Mouse (Mus musculus): ENCODE results near the gene Pygb. TPM values are rescaled to one million over a fixed set of nuclear protein-coding genes. Genes with fewer than 3 reads are reported as not detected.

The Pygb gene
- polyA plus RNA-seq, 1 experiment from 2014 or later = 89.4 TPM

DNA sequence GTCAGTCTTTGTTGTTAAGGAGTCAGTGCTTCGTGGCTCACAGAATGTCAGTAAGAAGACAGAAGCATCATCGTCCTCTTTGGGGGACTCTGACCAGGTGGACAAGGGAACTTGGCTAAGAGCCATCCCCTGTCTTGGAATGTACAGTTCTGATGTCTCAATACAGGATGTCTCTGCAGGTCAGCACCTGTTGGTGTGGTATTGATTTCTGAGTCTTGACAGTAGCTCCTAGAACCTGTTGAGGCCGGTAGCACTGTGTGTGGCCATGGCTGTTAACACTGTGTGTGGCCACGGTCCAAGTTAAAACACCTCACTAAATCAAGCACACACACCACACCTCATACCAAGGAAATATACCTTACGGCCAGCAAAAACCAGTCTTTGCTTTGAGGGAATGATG lies 14.1 kb downstream of the Pygb start:
- H3K4me1 ChIP-seq = no peaks in the 10 kb centered on the region
- no peak overlapping the region for H3K4me2 ChIP-seq
- H3K27ac ChIP-seq = no peak overlapping the region
- no peaks in the 10 kb centered on the region for H3K27me3 ChIP-seq
- 82% methylated on average over 5 of the region's 5 CpGs for WGBS
- no peak overlapping the region for H3K9ac ChIP-seq
- no peak overlapping the region for H3K4me3 ChIP-seq
- no peak for ATAC-seq (ENCODE audit: insufficient number of reproducible peaks, insufficient read depth, low FRiP score, low TSS enrichment, low read depth)
- H3K9me3 ChIP-seq = no peaks in the 10 kb centered on the region
- H3K36me3 ChIP-seq = peaks cover 70% of the 10 kb centered on the region

DNA sequence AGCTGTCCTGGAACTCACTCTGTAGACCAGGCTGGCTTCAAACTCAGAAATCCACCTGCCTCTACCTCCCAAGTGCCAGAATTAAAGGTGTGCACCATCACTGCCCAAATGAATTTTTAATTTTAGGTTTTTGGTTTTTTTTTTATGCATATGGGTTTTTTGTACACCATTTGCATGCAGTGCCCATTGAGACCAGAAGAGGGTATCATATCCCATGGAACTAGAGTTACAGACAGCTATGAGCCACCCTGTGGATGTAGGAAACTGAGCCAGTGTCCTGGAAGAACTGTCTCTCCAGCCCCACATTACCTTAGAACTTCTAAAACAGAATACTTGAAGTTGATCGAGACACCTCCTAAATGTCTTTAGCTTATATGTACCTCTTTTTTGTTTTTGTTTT lies 16.5 kb downstream of the Pygb start:
- 95% methylated on average over 1 of the region's 1 CpGs for WGBS
- H3K9ac ChIP-seq = no peak overlapping the region
- no peak overlapping the region for H3K4me2 ChIP-seq
- H3K27ac ChIP-seq = no peak overlapping the region
- no peaks in the 10 kb centered on the region for H3K9me3 ChIP-seq
- H3K4me3 ChIP-seq = no peak overlapping the region
- H3K4me1 ChIP-seq = no peaks in the 10 kb centered on the region
- no peak for ATAC-seq (ENCODE audit: insufficient number of reproducible peaks, insufficient read depth, low FRiP score, low TSS enrichment, low read depth)
- H3K27me3 ChIP-seq = no peaks in the 10 kb centered on the region
- H3K36me3 ChIP-seq = peaks cover 75% of the 10 kb centered on the region

DNA sequence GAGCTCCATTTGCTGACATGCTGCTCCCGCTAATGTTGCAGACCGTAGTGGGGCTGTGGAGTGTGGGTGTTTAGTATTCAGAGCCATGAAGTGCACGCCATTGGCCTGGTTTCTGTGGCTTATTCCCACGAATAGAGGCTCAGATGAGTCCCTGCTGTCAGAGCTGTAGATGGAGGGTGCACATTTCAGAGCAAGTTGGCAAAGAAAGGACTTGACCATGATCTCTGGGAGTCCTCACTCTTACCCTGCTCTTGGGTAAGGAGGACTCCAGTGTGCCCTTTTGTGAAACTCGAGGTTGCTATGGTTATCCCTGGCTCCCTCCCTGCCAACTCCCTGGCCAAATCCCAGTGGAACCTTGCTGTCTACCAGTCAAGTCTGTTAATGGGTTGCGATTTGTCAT lies 21.8 kb downstream of the Pygb start:
- no peak overlapping the region for H3K9ac ChIP-seq
- no peak overlapping the region for H3K4me3 ChIP-seq
- no peaks in the 10 kb centered on the region for H3K4me1 ChIP-seq
- no peaks in the 10 kb centered on the region for H3K27me3 ChIP-seq
- H3K9me3 ChIP-seq = no peaks in the 10 kb centered on the region
- ATAC-seq (ENCODE audit: insufficient number of reproducible peaks, insufficient read depth, low FRiP score, low TSS enrichment, low read depth) = no peak
- WGBS = 86% methylated on average over 6 of the region's 6 CpGs
- no peak overlapping the region for H3K27ac ChIP-seq
- no peak overlapping the region for H3K4me2 ChIP-seq
- H3K36me3 ChIP-seq = peaks cover 94% of the 10 kb centered on the region

DNA sequence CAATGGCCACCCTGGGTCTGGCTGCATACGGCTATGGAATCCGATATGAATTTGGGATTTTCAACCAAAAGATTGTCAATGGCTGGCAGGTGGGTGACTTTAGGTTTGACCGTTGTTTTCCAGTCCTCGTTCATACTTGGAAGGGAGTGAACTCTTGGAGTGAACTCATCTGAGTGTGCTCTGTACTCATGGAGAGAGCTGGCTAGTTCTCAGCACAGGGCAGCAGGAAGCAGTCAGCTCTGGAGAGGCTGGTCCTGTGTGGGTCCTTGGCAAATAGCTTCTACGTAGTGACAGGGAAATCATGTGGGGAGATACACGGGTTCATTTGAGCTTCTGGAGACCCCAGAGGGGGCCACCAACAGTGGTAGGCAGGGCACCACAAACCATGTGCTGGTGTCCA lies 22.3 kb downstream of the Pygb start:
- H3K27me3 ChIP-seq = no peaks in the 10 kb centered on the region
- no peaks in the 10 kb centered on the region for H3K4me1 ChIP-seq
- H3K4me3 ChIP-seq = no peak overlapping the region
- H3K4me2 ChIP-seq = no peak overlapping the region
- no peaks in the 10 kb centered on the region for H3K9me3 ChIP-seq
- WGBS = 90% methylated on average over 6 of the region's 6 CpGs
- H3K27ac ChIP-seq = no peak overlapping the region
- no peak for ATAC-seq (ENCODE audit: insufficient number of reproducible peaks, insufficient read depth, low FRiP score, low TSS enrichment, low read depth)
- peaks cover 96% of the 10 kb centered on the region for H3K36me3 ChIP-seq
- H3K9ac ChIP-seq = no peak overlapping the region

DNA sequence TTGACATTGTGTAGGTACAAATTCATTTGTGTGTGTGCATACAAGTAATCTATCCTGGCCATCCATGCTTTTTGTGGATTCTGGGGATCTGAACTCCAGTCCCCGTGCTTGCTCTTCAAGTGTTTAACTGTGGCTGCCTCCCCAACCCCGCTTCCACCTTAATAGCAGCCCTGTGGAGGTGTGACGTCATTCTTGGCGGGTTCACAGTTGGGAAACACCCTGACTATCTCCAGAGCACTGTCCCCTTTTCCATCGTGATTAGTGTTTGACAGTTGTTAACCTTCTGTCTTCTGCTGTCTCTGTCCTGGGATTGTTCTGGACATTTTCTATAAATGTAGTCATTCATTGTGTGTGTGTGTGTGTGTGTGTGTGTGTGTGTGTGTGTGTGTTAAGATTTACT lies 24.1 kb downstream of the Pygb start:
- Histone ChIP-seq H3K9ac (no peak overlapping the region), H3K4me1 (no peaks in the 10 kb centered on the region), H3K27me3 (no peaks in the 10 kb centered on the region), H3K9me3 (no peaks in the 10 kb centered on the region), H3K27ac (no peak overlapping the region), H3K4me2 (no peak overlapping the region), H3K4me3 (no peak overlapping the region), H3K36me3 (peaks cover 98% of the 10 kb centered on the region)
- ATAC-seq (ENCODE audit: insufficient number of reproducible peaks, insufficient read depth, low FRiP score, low TSS enrichment, low read depth) = no peak
- 91% methylated on average over 5 of the region's 5 CpGs for WGBS

DNA sequence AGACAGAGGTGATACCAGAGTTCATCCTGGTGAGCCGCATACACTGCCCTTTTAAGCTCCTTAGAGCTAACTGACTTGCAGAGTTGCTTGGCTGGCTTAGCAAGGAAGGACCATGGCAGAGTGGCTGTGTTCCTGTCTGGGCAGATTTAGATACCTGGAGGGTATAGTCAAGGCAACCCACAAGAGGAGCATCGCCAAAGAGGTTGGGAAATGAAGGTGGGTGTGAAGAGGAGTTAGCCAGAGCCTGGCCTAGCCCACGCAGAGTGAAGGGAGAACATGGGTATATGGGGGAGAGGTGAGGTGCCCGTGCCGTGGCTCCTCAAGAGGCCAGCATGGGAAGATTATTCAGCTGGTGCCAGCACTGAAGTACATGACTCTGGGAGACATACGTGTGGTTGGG lies 26.3 kb downstream of the Pygb start:
- peaks cover 99% of the 10 kb centered on the region for H3K36me3 ChIP-seq
- H3K27ac ChIP-seq = no peak overlapping the region
- no peak for ATAC-seq (ENCODE audit: insufficient number of reproducible peaks, insufficient read depth, low FRiP score, low TSS enrichment, low read depth)
- H3K9me3 ChIP-seq = no peaks in the 10 kb centered on the region
- H3K9ac ChIP-seq = no peak overlapping the region
- no peak overlapping the region for H3K4me3 ChIP-seq
- no peaks in the 10 kb centered on the region for H3K4me1 ChIP-seq
- no peak overlapping the region for H3K4me2 ChIP-seq
- H3K27me3 ChIP-seq = no peaks in the 10 kb centered on the region
- 89% methylated on average over 6 of the region's 6 CpGs for WGBS

DNA sequence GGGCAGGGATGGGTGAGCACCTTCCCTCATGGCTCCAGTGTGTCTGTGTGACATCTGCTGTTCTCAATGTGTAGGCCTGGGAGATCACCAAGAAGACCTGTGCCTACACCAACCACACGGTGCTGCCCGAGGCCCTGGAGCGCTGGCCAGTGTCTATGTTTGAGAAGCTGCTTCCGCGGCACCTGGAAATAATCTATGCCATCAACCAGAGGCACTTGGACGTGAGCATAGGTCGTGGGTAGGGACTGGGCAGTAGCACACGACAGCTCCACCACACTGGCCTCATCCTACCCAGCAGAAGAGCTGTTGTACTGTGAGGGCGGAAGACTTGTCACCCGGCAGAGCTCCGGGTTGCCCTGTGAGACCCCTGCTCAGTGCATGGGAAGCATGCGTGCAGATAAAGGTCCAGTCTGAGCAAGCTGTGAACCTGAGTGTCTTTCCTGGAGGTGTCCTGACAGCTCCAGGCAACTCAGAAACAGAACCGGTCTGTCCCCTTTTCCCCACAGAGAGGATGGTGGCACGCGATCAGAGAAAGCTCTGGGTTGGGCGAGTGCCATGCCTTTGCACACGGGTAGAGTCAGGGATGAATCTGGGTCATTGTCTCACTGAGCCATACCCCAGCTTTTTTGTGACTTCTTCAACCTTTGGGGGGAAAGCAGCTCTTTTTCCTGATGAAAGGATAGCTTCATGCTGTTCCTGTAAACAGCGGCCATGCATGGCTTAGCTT lies 30.3 kb downstream of the Pygb start:
- WGBS = 86% methylated on average over 18 of the region's 18 CpGs
- no peak for ATAC-seq (ENCODE audit: insufficient number of reproducible peaks, insufficient read depth, low FRiP score, low TSS enrichment, low read depth)
- no peaks in the 10 kb centered on the region for H3K4me1 ChIP-seq
- H3K27ac ChIP-seq = no peak overlapping the region
- H3K9ac ChIP-seq = no peak overlapping the region
- no peaks in the 10 kb centered on the region for H3K27me3 ChIP-seq
- no peaks in the 10 kb centered on the region for H3K9me3 ChIP-seq
- H3K4me3 ChIP-seq = no peak overlapping the region
- no peak overlapping the region for H3K4me2 ChIP-seq
- peaks cover 93% of the 10 kb centered on the region for H3K36me3 ChIP-seq

DNA sequence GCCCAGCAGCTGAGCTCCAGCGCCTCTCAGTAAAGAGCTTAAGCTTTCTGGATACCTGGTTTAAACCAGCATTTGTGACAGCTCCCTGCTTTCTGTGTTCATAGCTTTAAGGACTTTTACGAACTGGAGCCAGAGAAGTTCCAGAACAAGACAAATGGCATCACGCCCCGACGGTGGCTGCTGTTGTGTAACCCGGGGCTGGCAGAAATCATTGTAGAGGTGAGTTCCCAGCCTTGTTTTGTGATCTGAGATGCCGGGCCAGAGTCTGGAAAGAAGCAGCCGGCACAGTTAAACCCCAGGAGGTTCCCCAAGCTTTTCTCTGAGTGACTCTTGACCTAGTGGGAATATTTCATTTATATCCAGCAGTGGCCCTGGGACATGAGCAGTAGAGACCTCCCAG lies 32.2 kb downstream of the Pygb start:
- H3K27ac ChIP-seq = no peak overlapping the region
- H3K4me3 ChIP-seq = no peak overlapping the region
- no peaks in the 10 kb centered on the region for H3K4me1 ChIP-seq
- H3K9me3 ChIP-seq = no peaks in the 10 kb centered on the region
- peaks cover 93% of the 10 kb centered on the region for H3K36me3 ChIP-seq
- H3K4me2 ChIP-seq = no peak overlapping the region
- no peaks in the 10 kb centered on the region for H3K27me3 ChIP-seq
- no peak overlapping the region for H3K9ac ChIP-seq
- 95% methylated on average over 8 of the region's 8 CpGs for WGBS
- no peak for ATAC-seq (ENCODE audit: insufficient number of reproducible peaks, insufficient read depth, low FRiP score, low TSS enrichment, low read depth)

DNA sequence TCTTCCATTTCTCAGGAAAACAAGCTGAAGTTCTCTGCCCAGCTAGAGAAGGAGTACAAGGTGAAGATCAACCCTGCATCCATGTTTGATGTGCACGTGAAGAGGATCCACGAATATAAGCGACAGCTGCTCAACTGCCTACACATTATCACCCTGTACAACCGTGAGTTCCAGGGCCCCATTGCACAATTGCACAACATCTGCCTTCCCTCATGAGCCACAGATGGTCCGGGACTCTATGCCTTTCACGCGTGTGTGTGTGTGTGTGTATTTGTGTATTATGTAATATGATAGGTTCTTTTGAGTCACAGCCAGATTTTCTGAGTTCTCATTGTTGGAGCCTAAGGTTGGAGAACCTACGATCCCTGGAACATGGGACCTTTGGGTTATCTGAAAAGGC lies 34.2 kb downstream of the Pygb start:
- Histone ChIP-seq H3K27ac (no peak overlapping the region), H3K36me3 (peaks cover 91% of the 10 kb centered on the region), H3K9ac (no peak overlapping the region), H3K27me3 (no peaks in the 10 kb centered on the region), H3K4me1 (no peaks in the 10 kb centered on the region), H3K4me2 (no peak overlapping the region), H3K4me3 (no peak overlapping the region), H3K9me3 (no peaks in the 10 kb centered on the region)
- no peak for ATAC-seq (ENCODE audit: insufficient number of reproducible peaks, insufficient read depth, low FRiP score, low TSS enrichment, low read depth)
- WGBS = 84% methylated on average over 8 of the region's 8 CpGs

DNA sequence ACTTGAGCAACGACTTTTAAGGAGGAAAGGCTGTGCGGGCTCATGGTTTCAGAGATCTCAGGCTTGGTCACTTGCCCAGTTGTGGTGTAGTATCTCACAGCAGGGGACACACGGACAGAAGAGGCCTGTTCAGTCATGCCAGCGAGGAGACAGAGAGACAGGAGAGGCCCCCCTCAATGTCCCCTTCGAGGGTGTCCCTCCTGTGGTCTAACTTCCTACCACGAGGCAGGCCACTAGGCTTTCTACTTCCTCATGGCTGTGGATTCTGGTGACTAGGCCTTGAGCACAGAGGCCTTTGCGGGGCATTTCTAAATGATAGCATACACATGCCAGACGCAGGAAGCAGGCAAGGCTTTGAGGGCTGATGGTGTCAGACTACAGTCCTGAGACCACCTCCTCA lies 36.5 kb downstream of the Pygb start:
- Histone ChIP-seq H3K9ac (no peak overlapping the region), H3K4me2 (no peak overlapping the region), H3K36me3 (peaks cover 91% of the 10 kb centered on the region), H3K4me3 (no peak overlapping the region), H3K27me3 (no peaks in the 10 kb centered on the region), H3K27ac (no peak overlapping the region), H3K4me1 (no peaks in the 10 kb centered on the region), H3K9me3 (no peaks in the 10 kb centered on the region)
- no peak for ATAC-seq (ENCODE audit: insufficient number of reproducible peaks, insufficient read depth, low FRiP score, low TSS enrichment, low read depth)
- WGBS = 80% methylated on average over 8 of the region's 8 CpGs

DNA sequence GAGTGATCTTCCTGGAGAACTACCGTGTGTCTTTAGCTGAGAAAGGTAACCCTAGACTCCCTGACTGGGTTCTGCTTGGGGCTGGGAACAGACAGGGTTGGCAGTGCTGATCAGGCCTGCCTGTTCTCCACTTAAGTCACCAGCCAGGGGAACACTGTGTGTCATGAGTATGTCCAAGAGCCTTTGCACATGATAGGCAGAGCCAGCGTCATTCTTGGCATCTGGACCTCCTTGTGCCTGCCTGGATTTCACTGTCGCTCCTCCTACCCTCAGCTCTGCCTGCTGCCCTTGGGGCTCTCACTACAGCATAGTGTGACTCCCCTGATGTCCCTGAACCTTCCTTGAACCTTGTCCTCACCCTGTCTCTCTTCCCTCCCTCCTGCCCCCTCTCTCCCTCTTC lies 39.9 kb downstream of the Pygb start:
- H3K27ac ChIP-seq = no peak overlapping the region
- no peaks in the 10 kb centered on the region for H3K27me3 ChIP-seq
- H3K36me3 ChIP-seq = peaks cover 96% of the 10 kb centered on the region
- no peak for ATAC-seq (ENCODE audit: insufficient number of reproducible peaks, insufficient read depth, low FRiP score, low TSS enrichment, low read depth)
- H3K4me1 ChIP-seq = no peaks in the 10 kb centered on the region
- H3K4me2 ChIP-seq = no peak overlapping the region
- H3K4me3 ChIP-seq = no peak overlapping the region
- WGBS = 90% methylated on average over 3 of the region's 3 CpGs
- no peaks in the 10 kb centered on the region for H3K9me3 ChIP-seq
- H3K9ac ChIP-seq = no peak overlapping the region

DNA sequence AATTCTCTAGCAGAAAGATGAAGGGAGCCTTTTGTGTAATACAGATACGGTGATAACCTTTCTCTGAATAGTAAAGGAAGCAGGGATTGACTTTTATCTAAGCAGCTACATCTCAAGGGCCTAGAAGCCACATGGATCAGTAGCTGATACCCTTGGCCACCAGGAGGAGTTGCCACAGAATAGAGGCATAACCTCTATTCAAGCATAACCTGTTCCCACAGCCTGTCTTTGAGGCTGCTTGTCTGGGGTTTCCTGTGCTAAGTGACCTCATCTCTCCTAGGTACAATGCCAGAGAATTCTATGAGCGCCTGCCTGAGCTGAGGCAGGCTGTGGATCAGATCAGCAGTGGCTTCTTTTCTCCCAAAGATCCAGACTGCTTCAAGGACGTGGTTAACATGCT lies 41.6 kb downstream of the Pygb start:
- Histone ChIP-seq H3K9me3 (no peaks in the 10 kb centered on the region), H3K27ac (no peak overlapping the region), H3K36me3 (peaks cover 98% of the 10 kb centered on the region), H3K9ac (no peak overlapping the region), H3K27me3 (no peaks in the 10 kb centered on the region), H3K4me2 (no peak overlapping the region), H3K4me1 (no peaks in the 10 kb centered on the region), H3K4me3 (no peak overlapping the region)
- 85% methylated on average over 3 of the region's 3 CpGs for WGBS
- ATAC-seq (ENCODE audit: insufficient number of reproducible peaks, insufficient read depth, low FRiP score, low TSS enrichment, low read depth) = no peak

Measured in embryonic facial prominence, embryonic 13.5 days (tissue).